Mouse (Mus musculus): ENCODE measurements at regions not wholly inside any gene's neighbourhood (a gene's known extent, or its start where the extent isn't known, plus 50 kb on each side); places are given as distances from the start of the nearest gene placed in this dataset.

DNA sequence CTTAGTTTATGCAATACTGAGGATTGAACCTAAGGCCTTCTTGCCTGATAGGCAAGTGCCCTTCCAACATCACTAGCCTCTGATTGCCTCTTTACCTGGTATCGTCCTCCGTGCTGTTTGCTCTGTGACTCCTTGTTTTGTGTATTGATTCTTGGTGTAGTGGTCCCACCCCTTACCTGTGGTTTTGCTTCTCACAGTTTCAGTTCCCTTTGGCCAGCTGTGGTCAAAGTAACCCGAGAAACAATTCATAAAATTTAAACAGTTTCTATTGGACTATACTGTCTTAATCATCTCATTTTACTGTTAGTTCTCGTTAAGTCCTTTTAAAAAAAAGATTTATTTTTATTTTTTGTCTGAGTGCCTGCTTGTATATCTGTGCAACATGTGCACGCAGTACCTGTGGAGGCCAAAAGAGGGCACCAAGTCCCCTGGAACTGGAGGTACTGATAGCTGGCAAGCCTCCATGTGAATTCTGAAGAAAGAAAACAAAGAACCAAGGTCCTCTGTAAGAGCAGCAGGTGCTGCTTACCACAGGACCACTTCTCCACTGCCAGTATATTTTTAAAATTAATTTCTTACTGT is 84.5 kb upstream of the C9orf72 start:
- no peak for TF ChIP-seq CTCF (IDR thresholded peaks at IDR 0.05; ENCODE audit: control insufficient read depth, insufficient read depth, insufficient read length)
- TF ChIP-seq MAX (IDR thresholded peaks at IDR 0.05): no peak
- TF ChIP-seq USF1 (IDR thresholded peaks at IDR 0.05; ENCODE audit: low read depth): no peak
- no peak for TF ChIP-seq MYOD1 (IDR thresholded peaks at IDR 0.05; ENCODE audit: control insufficient read depth, insufficient read length, low read depth)
- TF ChIP-seq MYOG (IDR thresholded peaks at IDR 0.05; ENCODE audit: control insufficient read depth, extremely low read depth, insufficient read length): no peak
- TF ChIP-seq FOSL1 (IDR thresholded peaks at IDR 0.05; ENCODE audit: insufficient read depth, low read length, poor library complexity, severe bottlenecking): no peak
- TF ChIP-seq CEBPB (IDR thresholded peaks at IDR 0.05; ENCODE audit: low read depth): no peak
